Mouse (Mus musculus) bone marrow, adult 2 months (tissue): ENCODE data around the gene Cacna2d3.

Source experiments
- CTCF ChIP-seq: fragments of 200-500 bp; IDR thresholded peaks from 2 replicates; pipeline ENCODE4 v1.5.1; 2011; ENCODE audit warnings: low read length, control low read depth; ENCODE audit not compliant: control insufficient read depth, insufficient read depth
- POLR2A ChIP-seq: fragments of 200-500 bp; IDR thresholded peaks from 2 replicates; pipeline ENCODE4 v1.6.1; 2011; ENCODE audit warnings: low read depth, mild to moderate bottlenecking, control low read depth, low read length, borderline replicate concordance; ENCODE audit not compliant: control insufficient read depth

DNA sequence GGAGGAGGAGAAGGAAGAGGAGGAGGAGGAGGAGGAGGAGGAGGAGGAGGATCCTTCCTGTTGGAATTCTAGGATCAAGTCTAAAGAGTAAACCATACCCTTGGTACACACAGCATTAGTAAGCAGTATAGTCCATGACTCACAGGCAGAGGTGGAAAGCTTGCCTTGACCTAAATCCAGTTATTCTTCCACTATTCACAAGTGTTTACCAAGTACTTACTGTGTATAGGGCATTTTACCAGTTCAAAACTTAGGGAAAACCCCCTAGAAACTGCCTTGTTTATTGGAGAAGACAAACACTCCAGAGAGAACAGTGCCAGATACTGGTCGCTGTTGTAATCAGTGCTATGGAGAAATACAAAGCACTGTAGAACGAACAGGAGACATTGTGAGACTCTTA, 443.3 kb downstream of the Cacna2d3 start:
- TF ChIP-seq CTCF (no peak), POLR2A (no peak)
